Mouse (Mus musculus) bone marrow macrophage, adult 2 months (primary cell): ENCODE measurements around the gene Slc10a4. TPM values are rescaled to one million over a fixed set of nuclear protein-coding genes. Genes with fewer than 3 reads are reported as not detected.

Source experiments
- H3K27ac ChIP-seq: 2 replicates; pipeline ENCODE4 v1.5.1; 2012; ENCODE audit warnings: low read depth, low read length; ENCODE audit not compliant: insufficient read depth
- H3K4me1 ChIP-seq: 2 replicates; pipeline ENCODE4 v1.6.1; 2012; ENCODE audit warnings: low read length; ENCODE audit not compliant: control insufficient read depth, insufficient read depth
- H3K4me3 ChIP-seq: 2 replicates; pipeline ENCODE4 v1.5.1; 2012; ENCODE audit warnings: mild to moderate bottlenecking, low read length, moderate library complexity; ENCODE audit not compliant: insufficient read depth
- CTCF ChIP-seq: IDR thresholded peaks from 2 replicates; pipeline ENCODE4 v1.5.1; 2012; ENCODE audit warnings: low read depth, mild to moderate bottlenecking, low read length, moderate library complexity
- POLR2A ChIP-seq: IDR thresholded peaks from 2 replicates; pipeline ENCODE4 v1.6.1; 2012; ENCODE audit warnings: mild to moderate bottlenecking, low read depth, low read length, borderline replicate concordance
- polyA plus RNA-seq: library from polyadenylated mRNA; stranded (reverse); fragments of >200 nt; gene quantifications from 2 replicates; pipeline ENCODE4 v1.2.4, GENCODE M21; 2012; ENCODE audit not compliant: missing spikeins, insufficient read depth, insufficient read length

The Slc10a4 gene
- polyA plus RNA-seq, 1 experiment, result not detected

DNA sequence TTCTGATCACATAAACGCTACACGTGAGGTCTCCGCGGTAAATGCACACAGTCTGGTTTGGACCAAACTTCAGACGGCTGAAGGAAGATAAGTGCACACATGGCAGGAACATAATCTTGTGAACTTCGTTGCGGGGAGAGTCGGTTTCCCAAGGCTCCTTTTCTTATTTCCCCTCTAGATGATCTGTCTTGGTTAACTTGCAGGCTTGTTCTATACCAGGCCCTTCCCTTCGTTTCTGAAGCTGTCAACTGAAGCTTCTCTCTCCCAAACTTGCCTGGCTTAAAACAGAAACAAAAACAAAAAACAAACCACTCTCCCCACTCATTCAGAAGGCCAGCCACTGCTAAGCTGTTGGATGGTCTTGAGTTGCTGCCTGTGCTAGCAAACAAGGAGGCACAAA, 8.1 kb downstream of the Slc10a4 start:
- no peak for TF ChIP-seq CTCF
- H3K4me3 ChIP-seq, result no peak overlapping the region
- no peak overlapping the region for H3K27ac ChIP-seq
- H3K4me1 ChIP-seq, result no peaks in the 10 kb centered on the region

- H3K4me1 ChIP-seq, result no peaks in the 10 kb centered on the region
- no peak overlapping the region for H3K4me3 ChIP-seq
- no peak for TF ChIP-seq POLR2A
- H3K27ac ChIP-seq, result no peak overlapping the region
Observed at GRCm38 (mm10) chr5:73023801-73024200, 17.1 kb downstream of the Slc10a4 start.

- TF ChIP-seq CTCF (no peak), POLR2A (no peak)
- H3K4me3 ChIP-seq, result no peak overlapping the region
- H3K27ac ChIP-seq, result no peak overlapping the region
- H3K4me1 ChIP-seq, result no peaks in the 10 kb centered on the region
Observed at GRCm38 (mm10) chr5:73028646-73029045, 22.0 kb downstream of the Slc10a4 start.

- Histone ChIP-seq H3K4me3 (no peak overlapping the region), H3K4me1 (no peaks in the 10 kb centered on the region), H3K27ac (no peak overlapping the region)
- no peak for TF ChIP-seq CTCF
- TF ChIP-seq POLR2A, result no peak
Observed at GRCm38 (mm10) chr5:73032481-73032880, 25.8 kb downstream of the Slc10a4 start.

GRCm38 (mm10) chr5:73044055-73044454, 37.4 kb downstream of the Slc10a4 start:
- no peak for TF ChIP-seq CTCF
- no peak for TF ChIP-seq POLR2A
- Histone ChIP-seq H3K4me3 (no peak overlapping the region), H3K27ac (no peak overlapping the region)

DNA sequence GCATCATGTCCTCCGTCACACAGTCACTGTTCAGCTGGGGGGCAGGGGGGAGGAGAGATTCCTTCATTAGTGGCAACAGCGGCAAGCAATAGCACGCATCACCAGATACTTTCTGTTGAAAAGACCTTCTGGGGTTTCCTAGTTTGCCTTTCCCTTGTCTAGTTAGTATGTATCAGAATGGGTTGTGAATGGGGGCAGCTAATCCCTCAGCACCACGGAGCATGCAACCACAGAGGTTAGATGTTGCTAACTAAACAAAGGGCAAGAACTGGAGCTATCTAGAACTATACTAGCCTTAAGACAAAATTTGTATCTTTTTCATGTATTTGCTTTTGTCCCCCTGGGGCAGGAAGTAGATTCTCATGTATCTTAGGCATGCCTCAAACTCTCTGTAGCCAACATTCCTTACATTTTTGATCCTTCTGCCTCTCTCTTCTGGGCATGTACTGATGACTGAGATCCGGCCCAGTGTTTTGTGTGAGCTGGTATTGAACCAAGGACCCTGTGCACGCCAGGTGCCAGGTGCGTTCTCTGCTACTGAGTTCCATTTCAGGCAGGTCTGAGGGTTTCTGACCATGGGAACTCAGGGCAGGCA, 41.1 kb downstream of the Slc10a4 start:
- Histone ChIP-seq H3K4me3 (no peak overlapping the region), H3K4me1 (no peaks in the 10 kb centered on the region), H3K27ac (no peak overlapping the region)
- no peak for TF ChIP-seq POLR2A
- no peak for TF ChIP-seq CTCF

More at GRCm38 (mm10) chr5:73044055-73044454, 37.4 kb downstream of the Slc10a4 start:
- no peaks in the 10 kb centered on the region for H3K4me1 ChIP-seq

DNA sequence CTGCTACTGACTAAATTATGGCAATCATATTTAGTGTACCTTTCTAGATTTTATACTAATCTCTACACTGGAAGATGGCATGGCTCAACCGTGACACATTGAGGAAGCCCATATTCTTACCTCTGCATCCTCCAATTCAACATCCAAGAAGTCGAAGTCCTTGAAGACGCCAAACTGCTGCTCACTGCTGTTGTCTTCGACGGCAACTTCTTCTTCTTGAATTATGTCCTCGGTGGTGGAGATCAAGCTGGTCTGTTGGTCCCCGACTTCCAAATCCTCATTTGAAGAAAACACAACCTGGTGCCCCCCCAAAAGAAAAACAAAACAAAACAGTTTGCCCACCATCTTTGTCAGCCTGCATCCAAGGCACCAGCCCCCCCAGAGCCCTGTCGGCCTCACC, 47.2 kb downstream of the Slc10a4 start:
- Histone ChIP-seq H3K4me1 (no peaks in the 10 kb centered on the region), H3K27ac (no peak overlapping the region), H3K4me3 (no peak overlapping the region)
- TF ChIP-seq POLR2A, result no peak
- TF ChIP-seq CTCF, result no peak

DNA sequence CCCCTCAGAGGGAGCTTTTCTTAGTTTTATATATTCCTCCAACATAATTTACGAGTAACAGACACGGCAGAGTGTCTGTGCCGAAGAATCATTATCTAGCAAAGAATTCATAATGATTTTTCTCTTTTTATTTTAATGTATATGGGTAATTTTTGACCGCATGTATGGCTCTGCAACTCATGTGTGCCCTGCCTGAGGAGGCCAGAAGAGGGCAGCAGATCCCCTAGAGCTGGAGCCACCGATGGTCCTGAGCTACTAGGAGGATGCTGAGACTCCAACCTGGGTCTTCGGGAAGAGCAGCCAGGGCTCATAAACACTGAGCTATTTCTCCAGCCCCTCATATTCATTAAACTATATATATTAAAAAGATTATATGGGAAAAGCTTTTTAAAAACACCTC, 49.8 kb downstream of the Slc10a4 start:
- TF ChIP-seq CTCF (no peak; the same call in 1 of the 2 replicates), POLR2A (no peak)
- Histone ChIP-seq H3K4me3 (no peak overlapping the region), H3K4me1 (no peaks in the 10 kb centered on the region), H3K27ac (no peak overlapping the region)

GRCm38 (mm10) chr5:73056937-73057336, 50.3 kb downstream of the Slc10a4 start:
- TF ChIP-seq CTCF, result no peak
- TF ChIP-seq POLR2A, result no peak
- Histone ChIP-seq H3K4me3 (no peak overlapping the region), H3K27ac (no peak overlapping the region), H3K4me1 (no peaks in the 10 kb centered on the region)

GRCm38 (mm10) chr5:73061506-73062155, 54.9 kb downstream of the Slc10a4 start:
- no peak overlapping the region for H3K27ac ChIP-seq
- no peak overlapping the region for H3K4me3 ChIP-seq
- TF ChIP-seq CTCF, result no peak
- TF ChIP-seq POLR2A, result no peak
- H3K4me1 ChIP-seq, result no peaks in the 10 kb centered on the region

Other genes starting within 250 kb of the Slc10a4 start
- gene Tec, start 138.4 kb upstream of the Slc10a4 start, polyA plus RNA-seq, result 68.4 and 71.7 TPM in 2 replicates
- 34.1 and 39.0 TPM in 2 replicates for gene Slain2, start 92.6 kb upstream of the Slc10a4 start, polyA plus RNA-seq
- not detected in 2 replicates for gene Gm10135, start 32.2 kb upstream of the Slc10a4 start, polyA plus RNA-seq
- 44.5 and 47.9 TPM in 2 replicates for gene Fryl, start 249.7 kb downstream of the Slc10a4 start, polyA plus RNA-seq